ENCODE assay signal across 8 mouse cellular contexts in the genomic region with DNA sequence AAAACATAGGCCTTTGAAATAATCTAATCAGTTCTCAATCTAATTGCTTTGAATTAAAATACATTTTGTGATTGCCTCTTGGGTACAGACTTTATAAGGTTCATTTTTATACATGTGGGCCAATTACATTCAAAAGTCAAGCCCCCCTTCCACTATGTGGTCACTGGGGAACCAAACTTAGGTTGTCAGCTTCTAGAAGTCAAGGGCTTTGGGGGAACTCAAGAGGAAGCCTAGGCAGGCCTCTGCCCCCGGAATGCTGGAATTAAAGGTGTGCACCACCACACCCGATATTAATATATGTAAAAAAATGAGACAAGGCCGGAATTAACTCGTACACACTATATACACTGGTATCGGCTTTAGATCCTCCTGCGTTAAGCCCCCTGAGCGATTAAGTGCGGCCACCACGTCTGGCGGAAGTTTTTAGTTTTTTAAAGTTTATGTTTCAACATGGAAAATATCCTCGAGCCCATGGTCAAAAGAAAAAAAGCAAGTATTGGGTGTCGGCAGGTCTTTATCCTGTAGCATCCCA. TPM values are rescaled to one million over a fixed set of nuclear protein-coding genes. Genes with fewer than 3 reads are reported as not detected.
DNase-seq lines count a peak whose midpoint lies in the region; ATAC-seq and TF ChIP-seq lines count a peak whose summit lies in the region.

No protein-coding gene starts in this region.

- H3K4me3 ChIP-seq in gastrocnemius, adult 2 months: peak overlapping the region; percentile 87
- H3K4me3 ChIP-seq in liver, embryonic 12.5 days: peak overlapping the region; percentile 81

- peak overlapping the region; percentile 91 for H3K9ac ChIP-seq in liver, embryonic 12.5 days

- no peak for TF ChIP-seq CTCF in gastrocnemius, adult 2 months (IDR thresholded peaks at IDR 0.05)

- no peak for ATAC-seq in liver, embryonic 12.5 days
- no peak for ATAC-seq in activated CD4-positive, CD25-positive, alpha-beta regulatory T cell, adult 4 months

- H3K36me3 ChIP-seq in liver, embryonic 12.5 days: peaks cover 54% of the 10 kb centered on the region

- intact Hi-C loops in gastrocnemius, adult 2 months (cut with DNase I): loop anchor here (5.0 kb wide), 1 partner anchor 39 kb away; no protein-coding TSS in a partner anchor
- intact Hi-C loops in left cerebral cortex, postnatal 4 days (cut with DNase I): no loop called here

- H3K4me1 ChIP-seq in liver, embryonic 12.5 days: peaks cover 82% of the 10 kb centered on the region

- H3K27me3 ChIP-seq in liver, embryonic 12.5 days (replicated peaks): no peaks in the 10 kb centered on the region

- WGBS in liver, embryonic 12.5 days (ENCODE audit: insufficient replicate concordance): under 1% methylated on average over 12 of the region's 12 CpGs

- H3K4me2 ChIP-seq in liver, embryonic 12.5 days: peak overlapping the region; percentile 89

- H3K27ac ChIP-seq in gastrocnemius, adult 2 months: peak overlapping the region; percentile 99
- peak overlapping the region; percentile 99 for H3K27ac ChIP-seq in liver, embryonic 12.5 days

- H3K9me3 ChIP-seq in liver, embryonic 12.5 days (replicated peaks): no peaks in the 10 kb centered on the region

- no peak for DNase-seq in gastrocnemius, adult 2 months
- DNase-seq in gastrocnemius, adult 8-10 months (ENCODE audit: low spot score in 2 of 2): no peak
- DNase-seq in thymus, postnatal 4 days: peak; percentile 25
- no peak for DNase-seq in thymus, postnatal 0 days (ENCODE audit: low spot score)
- DNase-seq in left cerebral cortex, postnatal 4 days: no peak
- DNase-seq in lung, postnatal 10 days: no peak

RNA-seq across cellular contexts. Expression of a gene that starts 16.1 kb away (rescaled TPM):
- total RNA-seq in gastrocnemius, adult 2 months (2021): 100 to 1,000 TPM; 104 to 108 TPM
- 100 to 1,000 TPM in 1 of 4 experiments, 10 to 100 TPM in 3; 85.6 to 104 (median 94.2) TPM for total RNA-seq in gastrocnemius, adult 8-10 months (2022)
- polyA plus RNA-seq in thymus, postnatal 0 days (2015; fragmentation: Nextera tagmentation; extraction: Ambion mirVana): 1,040 and 1,096 TPM in 2 replicates
- 702 and 711 TPM in 2 replicates for polyA plus RNA-seq in liver, embryonic 12.5 days (2016; fragmentation: Nextera tagmentation; extraction: Ambion mirVana)
- 100 to 1,000 TPM; 807 to 897 TPM for polyA plus RNA-seq in activated CD4-positive, CD25-positive, alpha-beta regulatory T cell, adult 4 months (2017; shearing (Covaris generic))
- total RNA-seq in left cerebral cortex, postnatal 4 days (2021): 100 to 1,000 TPM; 201 to 220 TPM

RNA-seq across cellular contexts. Expression of a gene that starts 21.2 kb away (rescaled TPM):
- not detected for total RNA-seq in gastrocnemius, adult 2 months (2021)
- not detected for total RNA-seq in gastrocnemius, adult 8-10 months (2022)
- 2.3 TPM in 2 replicates for polyA plus RNA-seq in thymus, postnatal 0 days (2015; fragmentation: Nextera tagmentation; extraction: Ambion mirVana)
- polyA plus RNA-seq in liver, embryonic 12.5 days (2016; fragmentation: Nextera tagmentation; extraction: Ambion mirVana): 0.72 and 0.73 TPM in 2 replicates
- 1 to 10 TPM; 2.3 to 7.0 TPM for polyA plus RNA-seq in activated CD4-positive, CD25-positive, alpha-beta regulatory T cell, adult 4 months (2017; shearing (Covaris generic))
- total RNA-seq in left cerebral cortex, postnatal 4 days (2021): not detected

RNA-seq across cellular contexts. Expression of a gene that starts 54.4 kb away (rescaled TPM):
- total RNA-seq in gastrocnemius, adult 2 months (2021): under 1 TPM; 0.59 to 0.75 TPM
- total RNA-seq in gastrocnemius, adult 8-10 months (2022): 1 to 10 TPM; 1.1 to 2.7 (median 1.9) TPM
- 6.3 and 7.0 TPM in 2 replicates for polyA plus RNA-seq in thymus, postnatal 0 days (2015; fragmentation: Nextera tagmentation; extraction: Ambion mirVana)
- polyA plus RNA-seq in liver, embryonic 12.5 days (2016; fragmentation: Nextera tagmentation; extraction: Ambion mirVana): 4.7 and 5.6 TPM in 2 replicates
- polyA plus RNA-seq in activated CD4-positive, CD25-positive, alpha-beta regulatory T cell, adult 4 months (2017; shearing (Covaris generic)): 1 to 10 TPM; 4.1 TPM
- total RNA-seq in left cerebral cortex, postnatal 4 days (2021): 10 to 100 TPM; 21.3 to 22.8 TPM

Comparison
In these comparisons a context has a peak if more than half of its experiments do, and no peak if none do; other contexts are left out.
1. RNA of a gene that starts 54.4 kb away (total RNA-seq): 21.3 to 22.8 TPM in left cerebral cortex, postnatal 4 days; 1.1 to 2.7 TPM in gastrocnemius, adult 8-10 months and 0.59 to 0.75 TPM in gastrocnemius, adult 2 months; every median in the first group is over 4 times any median in the second.